Mouse (Mus musculus): Measurements from ENCODE around the gene Nrf1. TPM values are rescaled to one million over a fixed set of nuclear protein-coding genes. Genes with fewer than 3 reads are reported as not detected.

Nrf1 gene
- 29.9 and 35.2 TPM in 2 replicates for polyA plus RNA-seq (2015; fragmentation: Nextera tagmentation; extraction: Ambion mirVana)

- WGBS = under 1% methylated on average over 71 of the region's 78 CpGs
- Histone ChIP-seq H3K9ac (replicated peaks) (peak within 1 kb of the TSS; percentile 97), H3K27ac (replicated peaks) (peak within 1 kb of the TSS; percentile 100), H3K4me3 (replicated peaks) (peak within 1 kb of the TSS; percentile 88), H3K4me1 (peaks cover 38% of the 10 kb centered on the region), H3K27me3 (replicated peaks) (no peaks in the 10 kb centered on the region), H3K9me3 (replicated peaks) (no peaks in the 10 kb centered on the region), H3K36me3 (no peaks in the 10 kb centered on the region), H3K4me2 (peak within 1 kb of the TSS; percentile 79)
- ATAC-seq (ENCODE audit: low FRiP score) = peak; percentile 97
Observed at GRCm38 (mm10) chr6:30047271-30048162, at the start of gene Nrf1. Gene Nrf1, plus strand, starts transcription at chr6:30047988.

GRCm38 (mm10) chr6:29998140-29998539 lies 49.6 kb upstream of the Nrf1 start:
- Histone ChIP-seq H3K4me1 (no peaks in the 10 kb centered on the region), H3K9ac (replicated peaks) (no peak overlapping the region), H3K9me3 (replicated peaks) (no peaks in the 10 kb centered on the region), H3K4me2 (no peak overlapping the region), H3K27ac (replicated peaks) (no peak overlapping the region), H3K27me3 (replicated peaks) (no peaks in the 10 kb centered on the region), H3K36me3 (no peaks in the 10 kb centered on the region), H3K4me3 (replicated peaks) (no peak overlapping the region)
- ATAC-seq (ENCODE audit: low FRiP score) = no peak
- WGBS = 77% methylated on average over 9 of the region's 9 CpGs

DNA sequence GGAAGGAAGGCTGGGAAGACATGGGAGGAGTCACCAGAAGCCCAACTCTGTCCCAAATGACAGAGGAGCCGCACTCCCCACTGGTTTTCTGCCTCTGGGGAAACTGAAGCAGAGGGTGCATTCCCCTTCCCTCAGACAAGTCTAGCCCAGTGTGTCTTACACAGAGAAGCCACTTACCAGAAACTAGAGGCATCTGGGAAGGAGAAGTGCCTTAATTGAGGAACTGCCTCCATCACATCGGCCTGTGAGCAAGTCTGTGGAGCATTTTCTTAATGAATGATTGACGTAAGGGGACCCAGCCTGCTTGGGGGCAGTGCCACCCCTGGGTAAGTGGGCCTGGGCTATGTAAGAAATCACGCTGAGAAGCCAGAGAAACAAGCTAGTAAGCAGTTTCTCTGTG lies 49.0 kb upstream of the Nrf1 start:
- H3K4me1 ChIP-seq = no peaks in the 10 kb centered on the region
- H3K27me3 ChIP-seq (replicated peaks) = no peaks in the 10 kb centered on the region
- H3K4me3 ChIP-seq (replicated peaks) = no peak overlapping the region
- H3K36me3 ChIP-seq = no peaks in the 10 kb centered on the region
- H3K27ac ChIP-seq (replicated peaks) = no peak overlapping the region
- H3K9me3 ChIP-seq (replicated peaks) = no peaks in the 10 kb centered on the region
- H3K9ac ChIP-seq (replicated peaks) = no peak overlapping the region
- 82% methylated on average over 4 of the region's 4 CpGs for WGBS
- ATAC-seq (ENCODE audit: low FRiP score) = no peak
- no peak overlapping the region for H3K4me2 ChIP-seq

- Histone ChIP-seq H3K9me3 (replicated peaks) (no peaks in the 10 kb centered on the region), H3K4me2 (no peak overlapping the region), H3K27ac (replicated peaks) (no peak overlapping the region), H3K4me3 (replicated peaks) (no peak overlapping the region), H3K36me3 (no peaks in the 10 kb centered on the region), H3K4me1 (no peaks in the 10 kb centered on the region), H3K9ac (replicated peaks) (no peak overlapping the region), H3K27me3 (replicated peaks) (no peaks in the 10 kb centered on the region)
- WGBS = 75% methylated on average over 9 of the region's 9 CpGs
- ATAC-seq (ENCODE audit: low FRiP score) = no peak
Observed at GRCm38 (mm10) chr6:30002628-30003027, 45.2 kb upstream of the Nrf1 start.

- no peak overlapping the region for H3K27ac ChIP-seq (replicated peaks)
- H3K4me3 ChIP-seq (replicated peaks) = no peak overlapping the region
- no peaks in the 10 kb centered on the region for H3K4me1 ChIP-seq
- no peaks in the 10 kb centered on the region for H3K9me3 ChIP-seq (replicated peaks)
- no peak for ATAC-seq (ENCODE audit: low FRiP score)
- no peaks in the 10 kb centered on the region for H3K27me3 ChIP-seq (replicated peaks)
- no peaks in the 10 kb centered on the region for H3K36me3 ChIP-seq
- WGBS = 83% methylated on average over 1 of the region's 1 CpGs
- no peak overlapping the region for H3K9ac ChIP-seq (replicated peaks)
- no peak overlapping the region for H3K4me2 ChIP-seq
Observed at GRCm38 (mm10) chr6:30005851-30006250, 41.9 kb upstream of the Nrf1 start.

- Histone ChIP-seq H3K4me3 (replicated peaks) (no peak overlapping the region), H3K9me3 (replicated peaks) (no peaks in the 10 kb centered on the region), H3K27ac (replicated peaks) (no peak overlapping the region), H3K4me2 (no peak overlapping the region), H3K27me3 (replicated peaks) (no peaks in the 10 kb centered on the region), H3K36me3 (no peaks in the 10 kb centered on the region), H3K9ac (replicated peaks) (no peak overlapping the region), H3K4me1 (no peaks in the 10 kb centered on the region)
- no peak for ATAC-seq (ENCODE audit: low FRiP score)
- WGBS = 81% methylated on average over 7 of the region's 7 CpGs
Observed at GRCm38 (mm10) chr6:30009204-30009603, 38.6 kb upstream of the Nrf1 start.

DNA sequence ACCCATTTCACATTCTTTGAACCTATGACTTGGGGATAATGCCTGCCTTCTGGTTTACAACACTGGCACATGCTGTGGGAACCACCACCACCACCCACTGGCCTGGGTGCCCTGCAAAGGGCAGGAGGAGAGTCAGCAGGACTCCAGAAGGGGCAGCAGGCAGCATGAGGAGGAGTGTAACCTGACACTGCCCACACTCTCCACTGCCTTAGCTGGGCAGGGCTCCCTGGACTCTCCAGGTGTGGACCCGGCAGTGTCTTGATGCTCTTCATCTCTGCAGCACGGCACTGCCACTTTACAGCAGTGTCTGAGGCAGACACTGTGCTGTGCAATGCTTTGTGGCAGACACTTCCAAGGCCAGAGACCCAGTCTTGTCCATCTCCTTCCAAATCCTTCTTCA lies 34.3 kb upstream of the Nrf1 start:
- Histone ChIP-seq H3K4me3 (replicated peaks) (no peak overlapping the region), H3K27me3 (replicated peaks) (no peaks in the 10 kb centered on the region), H3K27ac (replicated peaks) (no peak overlapping the region), H3K4me1 (no peaks in the 10 kb centered on the region), H3K36me3 (no peaks in the 10 kb centered on the region), H3K9me3 (replicated peaks) (no peaks in the 10 kb centered on the region), H3K4me2 (no peak overlapping the region), H3K9ac (replicated peaks) (no peak overlapping the region)
- 54% methylated on average over 2 of the region's 2 CpGs for WGBS
- no peak for ATAC-seq (ENCODE audit: low FRiP score)

DNA sequence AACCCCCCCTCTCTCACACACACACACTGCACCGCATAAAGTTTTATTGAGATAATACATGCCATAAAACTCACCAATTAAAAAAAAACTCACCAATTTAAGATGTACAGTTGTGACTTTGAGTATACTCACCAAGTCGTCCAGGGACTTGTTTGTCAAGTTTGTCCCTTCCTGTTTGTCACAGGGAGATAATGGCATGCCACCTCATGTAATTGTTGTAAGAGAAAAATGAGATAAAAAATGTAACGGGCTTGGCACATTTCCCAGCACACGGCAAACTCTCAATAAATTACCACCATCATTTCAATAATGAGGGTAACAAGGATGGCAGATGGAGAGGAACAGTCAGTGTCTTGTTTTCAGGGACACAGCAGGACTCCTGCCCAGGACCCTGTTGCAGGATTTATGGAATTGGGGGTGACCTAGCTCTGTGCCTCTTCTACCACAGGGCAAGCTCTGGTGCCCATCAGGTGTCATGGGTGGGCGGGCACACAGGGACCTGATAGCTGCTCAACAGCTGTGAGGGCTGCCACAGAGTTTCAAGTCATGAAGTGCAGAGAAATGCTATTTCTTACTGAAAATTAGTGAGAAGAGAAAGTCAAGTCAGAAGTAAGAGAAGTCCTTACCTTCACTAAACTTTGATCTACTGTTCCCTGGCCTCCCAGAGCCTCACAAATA lies 33.5 kb upstream of the Nrf1 start:
- no peaks in the 10 kb centered on the region for H3K27me3 ChIP-seq (replicated peaks)
- WGBS = 46% methylated on average over 5 of the region's 5 CpGs
- no peak overlapping the region for H3K27ac ChIP-seq (replicated peaks)
- no peaks in the 10 kb centered on the region for H3K9me3 ChIP-seq (replicated peaks)
- no peak overlapping the region for H3K4me3 ChIP-seq (replicated peaks)
- ATAC-seq (ENCODE audit: low FRiP score) = no peak
- H3K36me3 ChIP-seq = no peaks in the 10 kb centered on the region
- no peak overlapping the region for H3K9ac ChIP-seq (replicated peaks)
- no peak overlapping the region for H3K4me2 ChIP-seq
- H3K4me1 ChIP-seq = no peaks in the 10 kb centered on the region

GRCm38 (mm10) chr6:30021241-30021640 lies 26.5 kb upstream of the Nrf1 start:
- H3K36me3 ChIP-seq = no peaks in the 10 kb centered on the region
- 79% methylated on average over 1 of the region's 1 CpGs for WGBS
- no peak for ATAC-seq (ENCODE audit: low FRiP score)
- no peak overlapping the region for H3K27ac ChIP-seq (replicated peaks)
- no peaks in the 10 kb centered on the region for H3K27me3 ChIP-seq (replicated peaks)
- no peak overlapping the region for H3K9ac ChIP-seq (replicated peaks)
- H3K4me1 ChIP-seq = no peaks in the 10 kb centered on the region
- no peaks in the 10 kb centered on the region for H3K9me3 ChIP-seq (replicated peaks)
- H3K4me2 ChIP-seq = no peak overlapping the region
- H3K4me3 ChIP-seq (replicated peaks) = no peak overlapping the region

DNA sequence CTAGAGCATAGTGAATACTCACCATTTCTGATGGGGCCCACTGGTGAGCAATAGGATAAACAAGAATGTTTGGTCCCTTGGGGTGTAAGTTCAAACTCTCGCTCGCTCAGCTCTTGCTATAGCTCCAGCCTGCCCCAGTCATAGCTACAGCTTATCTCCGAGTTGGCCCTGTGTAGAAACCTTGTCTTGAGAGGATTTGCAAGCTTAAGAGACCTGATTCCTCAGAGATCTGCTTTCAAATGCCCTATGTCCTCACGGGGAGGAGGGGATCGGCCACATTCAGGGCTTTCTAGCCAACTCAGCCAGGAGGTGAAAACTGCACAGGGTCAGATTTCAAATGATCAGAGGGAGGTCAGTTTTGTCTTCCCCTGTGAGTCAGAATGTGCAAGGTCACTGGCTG lies 26.1 kb upstream of the Nrf1 start:
- H3K4me1 ChIP-seq = no peaks in the 10 kb centered on the region
- H3K36me3 ChIP-seq = no peaks in the 10 kb centered on the region
- no peaks in the 10 kb centered on the region for H3K27me3 ChIP-seq (replicated peaks)
- no peak overlapping the region for H3K9ac ChIP-seq (replicated peaks)
- H3K4me3 ChIP-seq (replicated peaks) = no peak overlapping the region
- no peaks in the 10 kb centered on the region for H3K9me3 ChIP-seq (replicated peaks)
- ATAC-seq (ENCODE audit: low FRiP score) = no peak
- 76% methylated on average over 5 of the region's 5 CpGs for WGBS
- H3K27ac ChIP-seq (replicated peaks) = no peak overlapping the region
- H3K4me2 ChIP-seq = no peak overlapping the region

DNA sequence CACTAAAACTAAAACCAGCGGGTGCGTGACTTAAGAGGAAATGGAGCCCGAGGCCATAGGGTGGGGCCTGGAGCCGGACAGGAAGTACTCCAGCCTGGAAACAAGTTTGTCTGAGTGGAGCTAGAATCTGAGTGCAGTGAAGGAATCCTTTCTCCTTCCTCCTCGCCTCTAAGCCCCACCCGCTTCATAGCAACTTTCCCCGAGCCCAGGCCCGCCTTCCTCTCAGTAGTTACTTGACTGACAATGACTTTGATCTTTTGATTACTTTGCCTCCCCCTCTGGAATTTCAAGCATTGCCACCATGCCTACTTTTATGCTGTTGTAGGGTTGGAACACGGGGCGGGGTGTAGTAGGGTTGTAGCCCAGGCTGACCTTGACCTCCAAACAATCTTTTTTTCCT lies 21.0 kb upstream of the Nrf1 start:
- Histone ChIP-seq H3K4me3 (replicated peaks) (no peak overlapping the region), H3K27me3 (replicated peaks) (no peaks in the 10 kb centered on the region), H3K27ac (replicated peaks) (no peak overlapping the region), H3K9ac (replicated peaks) (no peak overlapping the region), H3K9me3 (replicated peaks) (no peaks in the 10 kb centered on the region), H3K4me1 (no peaks in the 10 kb centered on the region), H3K4me2 (no peak overlapping the region), H3K36me3 (no peaks in the 10 kb centered on the region)
- WGBS = 58% methylated on average over 10 of the region's 10 CpGs
- ATAC-seq (ENCODE audit: low FRiP score) = no peak

DNA sequence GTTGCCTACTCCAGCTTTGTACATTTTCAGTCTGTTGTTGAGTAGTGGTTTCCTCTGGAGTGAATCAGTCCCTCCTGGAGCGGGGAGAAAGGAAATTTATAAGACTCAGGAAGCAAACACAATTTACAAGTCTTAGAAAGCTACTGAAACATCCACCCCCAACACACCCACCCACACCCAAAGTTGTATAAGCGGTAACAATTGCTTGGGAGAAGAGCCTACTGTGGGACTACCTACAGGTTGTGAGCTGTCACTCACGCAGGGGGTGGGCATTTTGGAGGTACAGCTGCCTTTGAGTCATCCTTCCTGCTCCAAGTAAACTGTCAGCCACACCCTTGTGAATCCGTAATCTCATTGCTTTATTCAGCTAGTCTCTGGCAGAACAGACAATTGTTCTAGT lies 19.4 kb upstream of the Nrf1 start:
- 78% methylated on average over 4 of the region's 4 CpGs for WGBS
- H3K4me3 ChIP-seq (replicated peaks) = no peak overlapping the region
- no peaks in the 10 kb centered on the region for H3K27me3 ChIP-seq (replicated peaks)
- H3K27ac ChIP-seq (replicated peaks) = no peak overlapping the region
- no peak overlapping the region for H3K9ac ChIP-seq (replicated peaks)
- no peaks in the 10 kb centered on the region for H3K4me1 ChIP-seq
- no peaks in the 10 kb centered on the region for H3K36me3 ChIP-seq
- no peak overlapping the region for H3K4me2 ChIP-seq
- ATAC-seq (ENCODE audit: low FRiP score) = no peak
- H3K9me3 ChIP-seq (replicated peaks) = no peaks in the 10 kb centered on the region
